Mouse (Mus musculus) heart, postnatal 0 days (tissue): Measurements from ENCODE around the gene Pappa2. TPM values are rescaled to one million over a fixed set of nuclear protein-coding genes. Genes with fewer than 3 reads are reported as not detected.
A peak's percentile ranks its signal among the peaks of the same experiment; 100 is the strongest.

Source experiments
- ATAC-seq: fragments of 200-750 bp; cut with Nextera tagmentation; 2 replicates; pipeline ENCODE4 v1.8.0; 2017; ENCODE audit warnings: low read depth, moderate number of reproducible peaks, moderate library complexity; ENCODE audit not compliant: insufficient read depth
- DNase-seq: peaks from one replicate; pipeline ENCODE4 v3.0.0-alpha.2; 2016; ENCODE audit warnings: low spot score
- H3K27ac ChIP-seq: fragments of 300-500 bp; sonication (generic); 2 replicates; pipeline ENCODE4 v1.5.1; 2014; ENCODE audit warnings: low read depth, mild to moderate bottlenecking
- H3K27me3 ChIP-seq: fragments of 300-500 bp; sonication (generic); 2 replicates; pipeline ENCODE4 v1.6.1; 2014; ENCODE audit warnings: low read length, mixed read lengths; ENCODE audit not compliant: control insufficient read depth, insufficient read depth
- H3K36me3 ChIP-seq: fragments of 300-500 bp; sonication (generic); replicated peaks from 2 replicates; pipeline ENCODE4 v1.6.1; 2014; ENCODE audit warnings: low read length, mixed read lengths; ENCODE audit not compliant: control insufficient read depth, insufficient read depth
- H3K4me1 ChIP-seq: fragments of 300-500 bp; sonication (generic); 2 replicates; pipeline ENCODE4 v1.6.1; 2014; ENCODE audit warnings: antibody characterized with exemption; ENCODE audit not compliant: control insufficient read depth, insufficient read depth
- H3K4me2 ChIP-seq: fragments of 300-500 bp; sonication (generic); 2 replicates; pipeline ENCODE4 v1.6.1; 2014; ENCODE audit warnings: low read depth, mild to moderate bottlenecking, low read length, moderate library complexity
- H3K4me3 ChIP-seq: fragments of 300-500 bp; sonication (generic); 2 replicates; pipeline ENCODE4 v1.5.1; 2014; ENCODE audit warnings: low read depth, low read length
- H3K9ac ChIP-seq: fragments of 300-500 bp; sonication (generic); replicated peaks from 2 replicates; pipeline ENCODE4 v1.6.1; 2014; ENCODE audit warnings: low read depth, low read length, mixed read lengths
- H3K9me3 ChIP-seq: fragments of 300-500 bp; sonication (generic); replicated peaks from 2 replicates; pipeline ENCODE4 v1.6.1; 2016; ENCODE audit warnings: low read length; ENCODE audit not compliant: control insufficient read depth
- CTCF ChIP-seq: IDR thresholded peaks from 2 replicates; pipeline ENCODE4 v1.5.1; 2016; ENCODE audit warnings: antibody characterized with exemption, control low read depth, low read depth
- EP300 ChIP-seq: IDR thresholded peaks from 2 replicates; pipeline ENCODE4 v1.6.1; 2016; ENCODE audit warnings: antibody characterized with exemption, low read depth
- WGBS: fragments of 180-500 bp; shearing (Covaris S2); extraction: QIAGEN DNeasy Blood & Tissue Kit; methylation state at CpG from one replicate; pipeline ENCODE4 v1.1.7; 2014; 5-methylcytosine and 5-hydroxymethylcytosine counted together
- polyA plus RNA-seq: library from polyadenylated mRNA; unstranded; fragments of >200 nt; fragmentation: Nextera tagmentation; extraction: Ambion mirVana; gene quantifications from 2 replicates; pipeline ENCODE4 v1.2.1, GENCODE M21; 2015
- total RNA-seq: library from RNA; depleted of rRNA; stranded (reverse); fragments of >200 nt; gene quantifications from 2 replicates; pipeline ENCODE4 v1.2.3, GENCODE M21; 2014; ENCODE audit warnings: low replicate concordance; rRNA removed

Gene Pappa2
- total RNA-seq (0.08 and 1.5 TPM in 2 replicates), polyA plus RNA-seq (0.10 and 0.16 TPM in 2 replicates)

GRCm38 (mm10) chr1:158980390-158980789 is at the start of gene Pappa2:
TSS of gene Pappa2 (minus strand) at chr1:158980490.
- no peak for DNase-seq
- no peaks in the 10 kb centered on the region for H3K27me3 ChIP-seq
- 50% methylated on average over 1 of the region's 1 CpGs for WGBS
- H3K27ac ChIP-seq: no peak within 1 kb of the TSS
- TF ChIP-seq CTCF (no peak), EP300 (no peak)
- no peaks in the 10 kb centered on the region for H3K36me3 ChIP-seq
- no peaks in the 10 kb centered on the region for H3K4me1 ChIP-seq
- no peak within 1 kb of the TSS for H3K4me3 ChIP-seq
- H3K9ac ChIP-seq: no peak within 1 kb of the TSS
- H3K4me2 ChIP-seq: no peak within 1 kb of the TSS
- H3K9me3 ChIP-seq: no peaks in the 10 kb centered on the region
- no peak for ATAC-seq

- DNase-seq: no peak
- Histone ChIP-seq H3K9me3 (no peaks in the 10 kb centered on the region), H3K27me3 (no peaks in the 10 kb centered on the region), H3K27ac (no peak overlapping the region), H3K4me2 (no peak overlapping the region), H3K4me3 (no peak overlapping the region), H3K9ac (no peak overlapping the region), H3K36me3 (no peaks in the 10 kb centered on the region), H3K4me1 (no peaks in the 10 kb centered on the region)
- ATAC-seq: no peak
- TF ChIP-seq CTCF (no peak), EP300 (no peak)
- WGBS: 75% methylated on average over 2 of the region's 2 CpGs
Measured at GRCm38 (mm10) chr1:159029106-159029505, 48.8 kb upstream of the Pappa2 start.

GRCm38 (mm10) chr1:159014940-159015660 is 34.8 kb upstream of the Pappa2 start:
- no peaks in the 10 kb centered on the region for H3K9me3 ChIP-seq
- H3K36me3 ChIP-seq: no peaks in the 10 kb centered on the region
- no peak overlapping the region for H3K4me2 ChIP-seq
- H3K4me3 ChIP-seq: no peak overlapping the region
- no peaks in the 10 kb centered on the region for H3K4me1 ChIP-seq
- TF ChIP-seq EP300: no peak
- no peak for TF ChIP-seq CTCF
- H3K27me3 ChIP-seq: no peaks in the 10 kb centered on the region
- H3K9ac ChIP-seq: no peak overlapping the region
- ATAC-seq (no peak), DNase-seq (no peak)
- 84% methylated on average over 5 of the region's 5 CpGs for WGBS
- no peak overlapping the region for H3K27ac ChIP-seq

- WGBS: 73% methylated on average over 3 of the region's 3 CpGs
- DNase-seq (no peak), ATAC-seq (no peak)
- Histone ChIP-seq H3K27ac (no peak overlapping the region), H3K4me2 (no peak overlapping the region), H3K4me1 (no peaks in the 10 kb centered on the region), H3K4me3 (no peak overlapping the region), H3K36me3 (no peaks in the 10 kb centered on the region), H3K27me3 (no peaks in the 10 kb centered on the region), H3K9ac (no peak overlapping the region), H3K9me3 (no peaks in the 10 kb centered on the region)
- TF ChIP-seq CTCF: no peak
- TF ChIP-seq EP300: no peak
Measured at GRCm38 (mm10) chr1:158987042-158987441, 6.8 kb upstream of the Pappa2 start.

- TF ChIP-seq EP300: no peak
- no peak for TF ChIP-seq CTCF
- WGBS: 42% methylated on average over 5 of the region's 5 CpGs
- no peak for DNase-seq
- Histone ChIP-seq H3K4me1 (no peaks in the 10 kb centered on the region; the same call in 1 of the 2 replicates), H3K27ac (no peak overlapping the region), H3K4me2 (peak overlapping the region; percentile 19; the same call in 1 of the 2 replicates), H3K9me3 (no peaks in the 10 kb centered on the region), H3K36me3 (no peaks in the 10 kb centered on the region), H3K27me3 (no peaks in the 10 kb centered on the region), H3K4me3 (no peak overlapping the region), H3K9ac (no peak overlapping the region)
- ATAC-seq: 0 out of 2 replicates have a peak, but pooled peaks have one; percentile 20
Measured at GRCm38 (mm10) chr1:158962340-158962739, 17.9 kb downstream of the Pappa2 start.
